Mouse (Mus musculus): ENCODE data around the gene Lrrc23.
A peak's percentile ranks its signal among the peaks of the same experiment; 100 is the strongest.

Gene Lrrc23

GRCm38 (mm10) chr6:124741842-124742241 is 37.7 kb downstream of the Lrrc23 start:
- no peak for DNase-seq (ENCODE audit: low read depth, low spot score)

GRCm38 (mm10) chr6:124740888-124741761 is 38.4 kb downstream of the Lrrc23 start, which contains the start of gene Grcc10:
Gene Grcc10 (minus strand): TSS chr6:124741374.
- peak; percentile 91 for DNase-seq (ENCODE audit: low read depth, low spot score)

GRCm38 (mm10) chr6:124740211-124740887 is 39.2 kb downstream of the Lrrc23 start:
- DNase-seq (ENCODE audit: low read depth, low spot score) = no peak

GRCm38 (mm10) chr6:124739231-124739796 is 40.2 kb downstream of the Lrrc23 start:
- no peak for DNase-seq (ENCODE audit: low read depth, low spot score)

GRCm38 (mm10) chr6:124738511-124739023 is 41.0 kb downstream of the Lrrc23 start, which contains the start of gene Ptpn6:
Gene Ptpn6 (minus strand): TSS chr6:124738714.
- no peak for DNase-seq (ENCODE audit: low read depth, low spot score)

- DNase-seq (ENCODE audit: low read depth, low spot score) = no peak
Measured at GRCm38 (mm10) chr6:124737040-124737439, 42.5 kb downstream of the Lrrc23 start.

- DNase-seq (ENCODE audit: low read depth, low spot score) = no peak
Measured at GRCm38 (mm10) chr6:124734417-124734816, 45.1 kb downstream of the Lrrc23 start.

- DNase-seq (ENCODE audit: low read depth, low spot score) = no peak
Measured at GRCm38 (mm10) chr6:124732476-124733370, 46.8 kb downstream of the Lrrc23 start.

GRCm38 (mm10) chr6:124731038-124731437 is 48.5 kb downstream of the Lrrc23 start:
- DNase-seq (ENCODE audit: low read depth, low spot score) = no peak

GRCm38 (mm10) chr6:124729850-124730705 is 49.4 kb downstream of the Lrrc23 start:
- no peak for DNase-seq (ENCODE audit: low read depth, low spot score)

GRCm38 (mm10) chr6:124728621-124729020 is 50.9 kb downstream of the Lrrc23 start:
- no peak for DNase-seq (ENCODE audit: low read depth, low spot score)

- DNase-seq (ENCODE audit: low read depth, low spot score) = no peak
Measured at GRCm38 (mm10) chr6:124724472-124724871, 55.1 kb downstream of the Lrrc23 start.

- no peak for DNase-seq (ENCODE audit: low read depth, low spot score)
Measured at GRCm38 (mm10) chr6:124723541-124723940, 56.0 kb downstream of the Lrrc23 start.

- DNase-seq (ENCODE audit: low read depth, low spot score) = no peak
Measured at GRCm38 (mm10) chr6:124722876-124723473, 56.6 kb downstream of the Lrrc23 start.

GRCm38 (mm10) chr6:124720904-124721303 is 58.6 kb downstream of the Lrrc23 start:
- DNase-seq (ENCODE audit: low read depth, low spot score) = no peak

All from brain, embryonic 18.5 days (tissue).